Comparison of ENCODE assay signal across 13 mouse cellular contexts in the genomic region with DNA sequence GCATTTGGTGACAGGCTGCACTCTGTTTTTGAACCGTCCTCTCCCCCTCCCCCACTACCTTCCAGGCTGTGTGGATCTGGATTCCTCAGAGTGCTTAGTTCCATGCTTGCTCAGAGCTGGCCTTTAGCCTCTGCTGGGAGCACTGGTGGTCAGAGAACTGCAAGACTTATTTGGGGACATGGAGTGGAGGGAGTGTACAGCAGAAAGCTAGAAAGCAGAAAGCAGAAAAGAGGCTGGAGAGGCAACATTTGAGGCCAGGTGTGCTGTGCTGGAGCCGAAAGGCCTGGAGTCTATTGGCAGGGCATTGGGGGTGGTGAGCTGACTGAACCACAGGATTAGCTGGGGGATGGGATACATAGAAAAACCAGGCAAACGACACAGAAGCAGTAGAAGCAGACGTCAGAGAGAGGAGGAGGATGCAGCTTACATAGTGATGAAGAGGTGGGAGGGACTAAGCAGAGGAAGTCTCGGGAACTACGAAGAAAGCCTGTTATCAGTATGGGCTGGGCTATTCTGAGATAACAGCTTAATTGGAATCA.
DNase-seq lines count a peak whose midpoint lies in the region; ATAC-seq and TF ChIP-seq lines count a peak whose summit lies in the region.
"Had no signal": no experiment of that assay in that cellular context is flagged by ENCODE, and none has a peak within 500 bp of the region (broad histone marks: within the 10 kb centered on the region; RNA-seq: fewer than 3 reads in every experiment).

No protein-coding gene starts in this region.

- peak; percentile 45; the same call in 1 of the 2 replicates for ATAC-seq in forebrain, embryonic 13.5 days
- no peak for ATAC-seq in forebrain, embryonic 14.5 days
- no peak for ATAC-seq in heart, postnatal 0 days (ENCODE audit: insufficient read depth, low read depth)
- ATAC-seq in midbrain, embryonic 12.5 days (ENCODE audit: low FRiP score, low read depth) = peak; percentile 49; the same call in 1 of the 2 replicates
- ATAC-seq in midbrain, postnatal 0 days (ENCODE audit: low FRiP score) = no peak
- ATAC-seq in granulocyte monocyte progenitor cell, adult 5-6 weeks (replicated peaks; ENCODE audit: poor library complexity, severe bottlenecking) = no peak
- ATAC-seq: activated CD4-positive, CD25-positive, alpha-beta regulatory T cell, adult 4 months had no signal

- no peaks in the 10 kb centered on the region for H3K4me1 ChIP-seq in forebrain, embryonic 13.5 days
- no peaks in the 10 kb centered on the region for H3K4me1 ChIP-seq in forebrain, embryonic 14.5 days (ENCODE audit: control insufficient read depth, insufficient read depth, low read length)
- peaks cover 51% of the 10 kb centered on the region for H3K4me1 ChIP-seq in heart, postnatal 0 days (ENCODE audit: control insufficient read depth, insufficient read depth)
- H3K4me1 ChIP-seq in midbrain, embryonic 12.5 days = peaks cover 6% of the 10 kb centered on the region
- no peaks in the 10 kb centered on the region for H3K4me1 ChIP-seq in midbrain, postnatal 0 days (ENCODE audit: insufficient read depth, low read length)
- H3K4me1 ChIP-seq: neural tube, embryonic 15.5 days had no signal

- H3K4me2 ChIP-seq in forebrain, embryonic 13.5 days = no peak overlapping the region
- no peak overlapping the region for H3K4me2 ChIP-seq in forebrain, embryonic 14.5 days (ENCODE audit: low read length)
- H3K4me2 ChIP-seq in heart, postnatal 0 days (ENCODE audit: low read depth, low read length) = no peak overlapping the region
- no peak overlapping the region for H3K4me2 ChIP-seq in midbrain, embryonic 12.5 days (replicated peaks)
- H3K4me2 ChIP-seq in midbrain, postnatal 0 days (ENCODE audit: low read depth, low read length, poor library complexity, severe bottlenecking) = no peak overlapping the region
- H3K4me2 ChIP-seq: limb, embryonic 13.5 days; neural tube, embryonic 15.5 days had no signal

- H3K27ac ChIP-seq in forebrain, embryonic 13.5 days = no peak overlapping the region
- no peak overlapping the region for H3K27ac ChIP-seq in forebrain, embryonic 14.5 days (ENCODE audit: low read depth, low read length)
- H3K27ac ChIP-seq in heart, postnatal 0 days (ENCODE audit: low read depth) = peak overlapping the region; percentile 56; the same call in 1 of the 2 replicates
- H3K27ac ChIP-seq in midbrain, embryonic 12.5 days (replicated peaks) = 0 out of 2 replicates have a peak overlapping the region, but pooled peaks have one; percentile 2
- H3K27ac ChIP-seq in midbrain, postnatal 0 days (ENCODE audit: low read depth, low read length) = no peak overlapping the region
- H3K27ac ChIP-seq: limb, embryonic 13.5 days; neural tube, embryonic 15.5 days had no signal

- no peak for DNase-seq in forebrain, embryonic 14.5 days (ENCODE audit: low spot score)
- no peak for DNase-seq in heart, postnatal 0 days (ENCODE audit: low spot score)
- DNase-seq in heart, adult 9 months (ENCODE audit: low spot score in 2 of 2) = no peak
- no peak for DNase-seq in midbrain, postnatal 0 days (ENCODE audit: low spot score)
- peak; percentile 78 for DNase-seq in yolk sac, embryonic 10.5 days (ENCODE audit: low spot score)
- DNase-seq: cerebellum, adult 11-12 months; kidney, postnatal 14 days had no signal

- 34% methylated on average over 6 of the region's 6 CpGs for WGBS in forebrain, embryonic 13.5 days
- WGBS in forebrain, embryonic 14.5 days = 36% methylated on average over 6 of the region's 6 CpGs
- WGBS in heart, postnatal 0 days = 13% methylated on average over 6 of the region's 6 CpGs
- WGBS in midbrain, embryonic 12.5 days = 39% methylated on average over 6 of the region's 6 CpGs
- WGBS in midbrain, postnatal 0 days = 40% methylated on average over 6 of the region's 6 CpGs

- H3K9ac ChIP-seq in forebrain, embryonic 13.5 days = no peak overlapping the region
- no peak overlapping the region for H3K9ac ChIP-seq in forebrain, embryonic 14.5 days (ENCODE audit: low read length)
- no peak overlapping the region for H3K9ac ChIP-seq in heart, postnatal 0 days (replicated peaks; ENCODE audit: low read depth, low read length)
- no peak overlapping the region; the same call in 1 of the 2 replicates for H3K9ac ChIP-seq in midbrain, embryonic 12.5 days (replicated peaks)
- no peak overlapping the region for H3K9ac ChIP-seq in midbrain, postnatal 0 days (replicated peaks; ENCODE audit: low read length, poor library complexity, severe bottlenecking)
- H3K9ac ChIP-seq: limb, embryonic 13.5 days; neural tube, embryonic 15.5 days had no signal

- H3K9me3 ChIP-seq in forebrain, embryonic 13.5 days (replicated peaks) = no peaks in the 10 kb centered on the region
- no peaks in the 10 kb centered on the region for H3K9me3 ChIP-seq in forebrain, embryonic 14.5 days (replicated peaks; ENCODE audit: control insufficient read depth, low read length)
- no peaks in the 10 kb centered on the region for H3K9me3 ChIP-seq in heart, postnatal 0 days (replicated peaks; ENCODE audit: control insufficient read depth, low read length)
- 0 out of 2 replicates have a peak, but pooled peaks cover 2% of the 10 kb centered on the region for H3K9me3 ChIP-seq in midbrain, embryonic 12.5 days
- no peaks in the 10 kb centered on the region for H3K9me3 ChIP-seq in midbrain, postnatal 0 days (ENCODE audit: low read length)
- H3K9me3 ChIP-seq: neural tube, embryonic 15.5 days had no signal

- TF ChIP-seq CTCF in heart, postnatal 0 days (IDR thresholded peaks at IDR 0.05; ENCODE audit: low read depth) = no peak
- TF ChIP-seq CTCF in midbrain, postnatal 0 days (IDR thresholded peaks at IDR 0.05) = no peak

- H3K4me3 ChIP-seq in forebrain, embryonic 13.5 days = no peak overlapping the region
- H3K4me3 ChIP-seq in forebrain, embryonic 14.5 days (ENCODE audit: low read depth, low read length) = no peak overlapping the region
- H3K4me3 ChIP-seq in heart, postnatal 0 days (ENCODE audit: low read depth, low read length) = no peak overlapping the region
- H3K4me3 ChIP-seq in midbrain, embryonic 12.5 days = no peak overlapping the region
- H3K4me3 ChIP-seq in midbrain, postnatal 0 days (ENCODE audit: low read depth, low read length) = no peak overlapping the region
- H3K4me3 ChIP-seq: limb, embryonic 13.5 days; neural tube, embryonic 15.5 days had no signal

- no peak for TF ChIP-seq EP300 in heart, postnatal 0 days (IDR thresholded peaks at IDR 0.05; ENCODE audit: low read depth)

- H3K36me3 ChIP-seq in forebrain, embryonic 13.5 days (ENCODE audit: poor library complexity, severe bottlenecking) = peaks cover 9% of the 10 kb centered on the region; the same call in 1 of the 2 replicates
- no peaks in the 10 kb centered on the region for H3K36me3 ChIP-seq in forebrain, embryonic 14.5 days (ENCODE audit: control insufficient read depth, insufficient read depth, low read length)
- peaks cover 28% of the 10 kb centered on the region for H3K36me3 ChIP-seq in heart, postnatal 0 days (replicated peaks; ENCODE audit: control insufficient read depth, insufficient read depth, low read length)
- H3K36me3 ChIP-seq in midbrain, embryonic 12.5 days = peaks cover 13% of the 10 kb centered on the region
- no peaks in the 10 kb centered on the region; the same call in 1 of the 2 replicates for H3K36me3 ChIP-seq in midbrain, postnatal 0 days (ENCODE audit: insufficient read depth, low read length)
- H3K36me3 ChIP-seq: neural tube, embryonic 15.5 days had no signal

- H3K27me3 ChIP-seq in forebrain, embryonic 13.5 days = no peaks in the 10 kb centered on the region
- H3K27me3 ChIP-seq in forebrain, embryonic 14.5 days (replicated peaks; ENCODE audit: control insufficient read depth, insufficient read depth, low read length) = no peaks in the 10 kb centered on the region
- no peaks in the 10 kb centered on the region for H3K27me3 ChIP-seq in heart, postnatal 0 days (ENCODE audit: control insufficient read depth, insufficient read depth, low read length)
- no peaks in the 10 kb centered on the region for H3K27me3 ChIP-seq in midbrain, embryonic 12.5 days
- no peaks in the 10 kb centered on the region for H3K27me3 ChIP-seq in midbrain, postnatal 0 days (ENCODE audit: insufficient read depth, low read length)
- H3K27me3 ChIP-seq: neural tube, embryonic 15.5 days had no signal

Comparison
In these comparisons a context has a peak if more than half of its experiments do, and no peak if none do; other contexts are left out.
1. ATAC-seq: peak in forebrain, embryonic 13.5 days (single experiment) and midbrain, embryonic 12.5 days (single experiment); none in forebrain, embryonic 14.5 days (single experiment), heart, postnatal 0 days (single experiment), midbrain, postnatal 0 days (single experiment) and granulocyte monocyte progenitor cell, adult 5-6 weeks (single experiment).
2. H3K27ac ChIP-seq: peak in heart, postnatal 0 days (single experiment) and midbrain, embryonic 12.5 days (single experiment); none in forebrain, embryonic 13.5 days (single experiment), forebrain, embryonic 14.5 days (single experiment) and midbrain, postnatal 0 days (single experiment).